Mouse (Mus musculus): Measurements from ENCODE around the gene Itga3. TPM values are rescaled to one million over a fixed set of nuclear protein-coding genes. Genes with fewer than 3 reads are reported as not detected.
A peak's percentile ranks its signal among the peaks of the same experiment; 100 is the strongest.

Itga3 gene
- 9.5 and 11.3 TPM in 2 replicates for polyA plus RNA-seq (2015; fragmentation: Nextera tagmentation; extraction: Ambion mirVana)

- Histone ChIP-seq H3K27ac (replicated peaks) (peak within 1 kb of the TSS; percentile 65), H3K9me3 (replicated peaks) (no peaks in the 10 kb centered on the region), H3K4me3 (replicated peaks) (peak within 1 kb of the TSS; percentile 60), H3K4me2 (replicated peaks) (peak within 1 kb of the TSS; percentile 98), H3K9ac (peak within 1 kb of the TSS; percentile 55), H3K27me3 (peaks cover 34% of the 10 kb centered on the region), H3K4me1 (peaks cover 48% of the 10 kb centered on the region), H3K36me3 (no peaks in the 10 kb centered on the region)
- WGBS, result under 1% methylated on average over 51 of the region's 51 CpGs
- ATAC-seq (ENCODE audit: insufficient number of reproducible peaks, low FRiP score, low TSS enrichment, low read depth), result peak; percentile 73
Observed at GRCm38 (mm10) chr11:95076536-95077111, at the start of gene Itga3. Gene Itga3 (minus strand): TSS chr11:95076801.

DNA sequence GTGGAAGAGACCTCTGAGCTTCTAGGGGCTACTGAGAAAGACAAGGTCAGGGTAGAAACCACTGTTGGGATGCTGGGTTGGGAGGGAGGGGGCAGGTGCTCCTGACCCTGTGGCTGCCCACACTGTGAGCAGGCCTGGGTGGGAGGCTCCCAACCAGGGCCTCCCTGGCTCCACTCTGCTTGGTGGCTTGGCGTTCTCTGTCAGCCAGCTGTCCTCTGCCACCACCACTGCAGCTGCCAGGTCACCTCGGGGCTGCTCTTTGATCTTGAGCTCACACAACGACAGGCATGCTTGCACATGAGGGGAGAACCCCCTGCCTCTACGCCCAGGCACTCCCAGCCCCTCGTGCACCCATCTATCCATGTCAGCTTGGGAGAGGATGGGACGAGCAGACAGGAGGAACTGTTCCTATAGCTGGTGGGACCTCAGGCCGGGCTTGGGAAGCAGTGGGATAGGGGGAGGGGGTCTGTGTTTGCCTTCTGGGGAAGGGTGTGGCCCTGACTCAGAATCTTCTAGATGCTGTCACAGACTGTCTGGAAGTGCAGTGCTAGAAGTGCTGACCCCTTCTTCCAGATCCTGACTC, 48.9 kb upstream of the Itga3 start:
- Histone ChIP-seq H3K4me1 (peaks cover 54% of the 10 kb centered on the region), H3K4me3 (replicated peaks) (no peak overlapping the region), H3K27me3 (peaks cover 41% of the 10 kb centered on the region), H3K27ac (replicated peaks) (peak overlapping the region; percentile 51), H3K9me3 (replicated peaks) (no peaks in the 10 kb centered on the region), H3K9ac (no peak overlapping the region), H3K4me2 (replicated peaks) (peak overlapping the region; percentile 8; the same call in 1 of the 2 replicates), H3K36me3 (no peaks in the 10 kb centered on the region)
- ATAC-seq (ENCODE audit: insufficient number of reproducible peaks, low FRiP score, low TSS enrichment, low read depth), result 0 out of 2 replicates have a peak, but pooled peaks have one; percentile 27
- 17% methylated on average over 7 of the region's 7 CpGs for WGBS

GRCm38 (mm10) chr11:95122100-95122489, 45.5 kb upstream of the Itga3 start:
- H3K9me3 ChIP-seq (replicated peaks), result no peaks in the 10 kb centered on the region
- peak overlapping the region; percentile 79 for H3K4me2 ChIP-seq (replicated peaks)
- no peak overlapping the region for H3K27ac ChIP-seq (replicated peaks)
- peaks cover 60% of the 10 kb centered on the region for H3K4me1 ChIP-seq
- no peak for ATAC-seq (ENCODE audit: insufficient number of reproducible peaks, low FRiP score, low TSS enrichment, low read depth)
- H3K27me3 ChIP-seq, result peaks cover 71% of the 10 kb centered on the region
- H3K36me3 ChIP-seq, result no peaks in the 10 kb centered on the region
- H3K9ac ChIP-seq, result no peak overlapping the region
- WGBS, result 39% methylated on average over 6 of the region's 6 CpGs
- peak overlapping the region; percentile 54 for H3K4me3 ChIP-seq (replicated peaks)

DNA sequence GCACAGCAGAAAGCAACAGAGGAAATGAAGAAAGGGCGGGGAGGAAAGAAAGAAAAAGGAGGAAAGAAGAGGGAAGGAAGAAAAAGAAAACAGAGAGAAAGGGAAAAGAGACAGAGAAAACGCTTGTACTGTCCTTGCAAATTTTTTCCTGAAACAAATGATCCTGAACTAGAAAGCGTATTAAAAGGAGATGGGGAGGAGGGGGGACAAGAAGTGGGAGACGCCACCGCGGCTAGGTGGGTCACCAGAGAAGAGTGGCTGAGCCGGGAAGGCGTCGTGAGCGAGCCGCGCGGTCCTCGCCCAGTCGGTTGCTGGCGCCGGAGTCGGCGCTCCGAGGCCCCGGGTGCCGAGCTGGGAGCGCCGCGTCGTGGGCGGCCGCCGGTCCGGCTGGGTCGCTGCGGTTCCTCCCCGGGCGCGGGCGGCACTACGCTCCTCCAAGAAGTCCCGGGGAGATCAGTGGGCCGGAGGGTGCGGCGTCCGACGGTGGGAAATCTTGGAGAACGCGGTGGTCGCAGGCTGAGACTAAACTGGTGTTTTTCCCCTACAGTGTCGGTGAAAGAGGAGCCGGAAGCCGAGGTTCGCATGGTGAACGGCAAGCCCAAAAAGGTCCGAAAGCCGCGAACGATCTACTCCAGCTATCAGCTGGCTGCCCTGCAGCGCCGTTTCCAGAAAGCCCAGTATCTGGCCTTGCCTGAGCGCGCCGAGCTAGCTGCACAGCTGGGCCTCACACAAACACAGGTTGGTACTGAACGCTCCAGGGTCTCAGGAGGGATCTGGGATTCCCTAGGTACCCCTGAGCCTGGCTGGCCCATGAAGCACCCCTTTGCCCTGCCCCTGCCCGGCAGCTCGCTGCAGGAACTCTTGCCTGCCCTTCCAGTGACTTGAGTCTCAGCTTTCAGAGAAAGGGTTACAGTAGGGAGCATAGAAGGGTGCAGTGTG, 44.8 kb upstream of the Itga3 start:
- WGBS, result 2% methylated on average over 63 of the region's 63 CpGs
- H3K4me3 ChIP-seq (replicated peaks), result peak overlapping the region; percentile 54
- ATAC-seq (ENCODE audit: insufficient number of reproducible peaks, low FRiP score, low TSS enrichment, low read depth), result no peak
- H3K27me3 ChIP-seq, result peaks cover 71% of the 10 kb centered on the region
- peak overlapping the region; percentile 30; the same call in 1 of the 2 replicates for H3K27ac ChIP-seq (replicated peaks)
- no peaks in the 10 kb centered on the region for H3K36me3 ChIP-seq
- H3K9ac ChIP-seq, result peak overlapping the region; percentile 39; the same call in 1 of the 2 replicates
- peak overlapping the region; percentile 79 for H3K4me2 ChIP-seq (replicated peaks)
- H3K9me3 ChIP-seq (replicated peaks), result no peaks in the 10 kb centered on the region
- H3K4me1 ChIP-seq, result peaks cover 54% of the 10 kb centered on the region

DNA sequence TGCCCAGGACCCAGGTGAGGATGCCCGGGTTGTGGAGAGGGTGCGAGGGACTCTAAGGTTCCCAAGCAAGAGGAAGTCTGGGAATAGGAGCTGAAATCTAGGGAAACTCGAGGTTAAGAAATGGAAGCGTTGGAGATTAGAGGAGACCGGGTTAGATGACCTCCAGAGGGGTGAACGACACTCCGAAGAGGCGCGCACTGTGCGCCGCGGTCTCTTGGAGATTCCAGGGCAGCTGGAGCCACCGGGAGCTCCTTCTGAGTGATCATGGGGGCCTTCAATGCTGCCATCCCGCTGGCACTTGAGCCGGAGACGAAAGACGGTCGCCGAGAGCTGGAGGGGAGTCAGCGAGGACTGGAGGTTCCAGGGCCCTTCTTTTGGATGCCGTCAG, 44.0 kb upstream of the Itga3 start:
- Histone ChIP-seq H3K4me1 (peaks cover 46% of the 10 kb centered on the region), H3K9ac (peak overlapping the region; percentile 53), H3K27me3 (peaks cover 70% of the 10 kb centered on the region), H3K27ac (replicated peaks) (peak overlapping the region; percentile 60; the same call in 1 of the 2 replicates), H3K36me3 (no peaks in the 10 kb centered on the region), H3K4me3 (replicated peaks) (peak overlapping the region; percentile 54), H3K4me2 (replicated peaks) (peak overlapping the region; percentile 79), H3K9me3 (replicated peaks) (no peaks in the 10 kb centered on the region)
- under 1% methylated on average over 21 of the region's 21 CpGs for WGBS
- ATAC-seq (ENCODE audit: insufficient number of reproducible peaks, low FRiP score, low TSS enrichment, low read depth), result no peak

GRCm38 (mm10) chr11:95119990-95120632, 43.5 kb upstream of the Itga3 start, which contains the start of gene Dlx3:
Gene Dlx3 (plus strand): TSS chr11:95120119.
- WGBS, result under 1% methylated on average over 54 of the region's 55 CpGs
- H3K4me1 ChIP-seq, result peaks cover 41% of the 10 kb centered on the region
- H3K27me3 ChIP-seq, result peaks cover 66% of the 10 kb centered on the region
- ATAC-seq (ENCODE audit: insufficient number of reproducible peaks, low FRiP score, low TSS enrichment, low read depth), result peak; percentile 53
- peak within 1 kb of the TSS; percentile 53 for H3K9ac ChIP-seq
- no peaks in the 10 kb centered on the region for H3K9me3 ChIP-seq (replicated peaks)
- H3K4me3 ChIP-seq (replicated peaks), result peak within 1 kb of the TSS; percentile 54
- no peaks in the 10 kb centered on the region for H3K36me3 ChIP-seq
- H3K4me2 ChIP-seq (replicated peaks), result peak within 1 kb of the TSS; percentile 79
- peak within 1 kb of the TSS; percentile 60 for H3K27ac ChIP-seq (replicated peaks)

- peaks cover 35% of the 10 kb centered on the region for H3K4me1 ChIP-seq
- 0 out of 2 replicates have a peak, but pooled peaks have one; percentile 37 for ATAC-seq (ENCODE audit: insufficient number of reproducible peaks, low FRiP score, low TSS enrichment, low read depth)
- 2% methylated on average over 8 of the region's 8 CpGs for WGBS
- H3K4me3 ChIP-seq (replicated peaks), result no peak overlapping the region; the same call in 1 of the 2 replicates
- no peak overlapping the region for H3K27ac ChIP-seq (replicated peaks)
- H3K27me3 ChIP-seq, result peaks cover 55% of the 10 kb centered on the region
- H3K36me3 ChIP-seq, result no peaks in the 10 kb centered on the region
- no peak overlapping the region for H3K9ac ChIP-seq
- peak overlapping the region; percentile 26 for H3K4me2 ChIP-seq (replicated peaks)
- no peaks in the 10 kb centered on the region for H3K9me3 ChIP-seq (replicated peaks)
Observed at GRCm38 (mm10) chr11:95118505-95118904, 41.9 kb upstream of the Itga3 start.

- Histone ChIP-seq H3K4me1 (peaks cover 32% of the 10 kb centered on the region), H3K4me3 (replicated peaks) (no peak overlapping the region), H3K36me3 (no peaks in the 10 kb centered on the region), H3K27ac (replicated peaks) (no peak overlapping the region), H3K9me3 (replicated peaks) (no peaks in the 10 kb centered on the region), H3K4me2 (replicated peaks) (no peak overlapping the region), H3K27me3 (peaks cover 40% of the 10 kb centered on the region), H3K9ac (no peak overlapping the region)
- WGBS, result 2% methylated on average over 6 of the region's 6 CpGs
- ATAC-seq (ENCODE audit: insufficient number of reproducible peaks, low FRiP score, low TSS enrichment, low read depth), result 0 out of 2 replicates have a peak, but pooled peaks have one; percentile 12
Observed at GRCm38 (mm10) chr11:95117030-95117429, 40.4 kb upstream of the Itga3 start.

GRCm38 (mm10) chr11:95110081-95110480, 33.5 kb upstream of the Itga3 start:
- H3K4me2 ChIP-seq (replicated peaks), result no peak overlapping the region
- H3K27me3 ChIP-seq, result 0 out of 2 replicates have a peak, but pooled peaks cover 4% of the 10 kb centered on the region
- WGBS, result 83% methylated on average over 7 of the region's 7 CpGs
- H3K4me1 ChIP-seq, result peaks cover 14% of the 10 kb centered on the region
- H3K9ac ChIP-seq, result no peak overlapping the region
- H3K27ac ChIP-seq (replicated peaks), result no peak overlapping the region
- no peaks in the 10 kb centered on the region for H3K9me3 ChIP-seq (replicated peaks)
- no peak for ATAC-seq (ENCODE audit: insufficient number of reproducible peaks, low FRiP score, low TSS enrichment, low read depth)
- H3K4me3 ChIP-seq (replicated peaks), result no peak overlapping the region
- H3K36me3 ChIP-seq, result no peaks in the 10 kb centered on the region

- ATAC-seq (ENCODE audit: insufficient number of reproducible peaks, low FRiP score, low TSS enrichment, low read depth), result no peak
- Histone ChIP-seq H3K27ac (replicated peaks) (no peak overlapping the region), H3K9me3 (replicated peaks) (no peaks in the 10 kb centered on the region), H3K4me1 (peaks cover 15% of the 10 kb centered on the region), H3K4me2 (replicated peaks) (no peak overlapping the region), H3K36me3 (no peaks in the 10 kb centered on the region), H3K27me3 (0 out of 2 replicates have a peak, but pooled peaks cover 4% of the 10 kb centered on the region), H3K4me3 (replicated peaks) (no peak overlapping the region), H3K9ac (no peak overlapping the region)
- WGBS, result 81% methylated on average over 2 of the region's 2 CpGs
Observed at GRCm38 (mm10) chr11:95109000-95109399, 32.4 kb upstream of the Itga3 start.
